Mouse (Mus musculus) bone marrow macrophage, adult 2 months (primary cell): ENCODE measurements at regions not wholly inside any gene's neighbourhood (a gene's known extent, or its start where the extent isn't known, plus 50 kb on each side); places are given as distances from the start of the nearest gene placed in this dataset.

Source experiments
- CTCF ChIP-seq: IDR thresholded peaks from 2 replicates; pipeline ENCODE4 v1.5.1; 2012; ENCODE audit warnings: low read depth, mild to moderate bottlenecking, low read length, moderate library complexity
- POLR2A ChIP-seq: IDR thresholded peaks from 2 replicates; pipeline ENCODE4 v1.6.1; 2012; ENCODE audit warnings: mild to moderate bottlenecking, low read depth, low read length, borderline replicate concordance

DNA sequence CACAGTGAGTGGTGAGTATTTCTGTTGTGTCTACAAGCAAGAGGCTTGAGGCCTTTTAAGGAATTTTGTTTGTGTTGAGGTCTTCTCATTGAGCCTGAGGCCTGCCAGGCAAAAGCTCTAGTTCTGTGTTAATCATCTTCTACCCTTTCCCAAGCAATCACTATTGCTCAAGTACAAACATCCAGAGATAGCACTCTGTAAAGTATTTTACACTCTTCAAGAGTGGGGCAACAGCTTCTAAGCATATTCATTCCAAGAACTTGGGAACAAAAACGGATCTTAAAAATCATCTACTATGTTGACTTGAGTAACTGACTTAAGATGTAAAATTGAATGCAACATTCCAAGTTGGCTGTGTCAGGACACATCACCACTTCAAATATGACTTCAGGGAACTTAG lies 378.7 kb upstream of the Gm5148 start:
- TF ChIP-seq CTCF (no peak), POLR2A (no peak)
